Mouse (Mus musculus): Measurements from ENCODE around the gene Lamc2. TPM values are rescaled to one million over a fixed set of nuclear protein-coding genes. Genes with fewer than 3 reads are reported as not detected.

Gene Lamc2
- polyA plus RNA-seq, 1 experiment: 1.3 TPM

DNA sequence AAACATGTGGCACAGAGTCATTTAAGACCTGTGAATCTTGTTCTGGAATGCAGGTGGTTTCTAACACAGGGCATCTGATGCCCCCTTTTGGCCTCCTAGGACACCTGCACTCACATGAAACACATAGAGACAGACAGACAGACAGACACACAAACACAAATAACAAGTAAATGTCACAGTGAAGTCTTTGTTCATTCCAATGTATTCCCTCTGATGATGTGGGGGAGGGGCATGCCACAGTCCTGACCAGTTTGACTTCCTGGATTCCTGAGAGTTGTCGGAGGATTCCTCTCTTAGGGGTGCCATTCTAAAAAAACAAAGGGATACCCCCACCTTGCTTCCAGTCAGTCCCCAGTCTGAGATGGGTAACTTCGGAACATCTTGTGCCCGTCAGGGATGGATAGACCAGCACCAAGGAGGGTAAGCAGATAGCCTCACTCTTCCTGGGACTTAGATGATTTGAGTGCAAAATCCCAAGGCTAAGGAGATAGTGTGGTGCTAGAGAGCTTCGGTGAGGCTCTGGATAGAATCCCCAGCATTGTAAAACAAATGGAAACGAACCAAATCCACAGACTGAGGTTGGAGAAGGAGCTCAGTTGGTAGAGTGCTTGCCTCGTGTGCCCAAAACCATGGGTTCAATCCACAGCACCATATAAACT is 89.1 kb downstream of the Lamc2 start:
- H3K27me3 ChIP-seq (ENCODE audit: control insufficient read depth, insufficient read depth, low read length): no peaks in the 10 kb centered on the region
- WGBS: 90% methylated on average over 6 of the region's 6 CpGs

GRCm38 (mm10) chr1:153095826-153096727 is 90.2 kb downstream of the Lamc2 start:
- Histone ChIP-seq H3K4me3 (replicated peaks; ENCODE audit: insufficient read depth, low read depth, low read length) (no peak overlapping the region), H3K4me1 (ENCODE audit: control insufficient read depth, insufficient read depth, low read length) (peaks cover 10% of the 10 kb centered on the region; the same call in 1 of the 2 replicates), H3K27me3 (ENCODE audit: control insufficient read depth, insufficient read depth, low read length) (no peaks in the 10 kb centered on the region), H3K27ac (ENCODE audit: insufficient read depth, low read length) (no peak overlapping the region)
- 52% methylated on average over 16 of the region's 16 CpGs for WGBS
- TF ChIP-seq POLR2A (IDR thresholded peaks at IDR 0.05; ENCODE audit: borderline replicate concordance, insufficient read depth, low read length): no peak
- no peak for TF ChIP-seq CTCF (IDR thresholded peaks at IDR 0.05; ENCODE audit: borderline replicate concordance, insufficient read depth, low read depth, low read length)
- DNase-seq: no peak

More for the DNA sequence above, 89.1 kb downstream of the Lamc2 start:
- DNase-seq: no peak
- no peaks in the 10 kb centered on the region; the same call in 1 of the 2 replicates for H3K4me1 ChIP-seq (ENCODE audit: control insufficient read depth, insufficient read depth, low read length)
- H3K27ac ChIP-seq (ENCODE audit: insufficient read depth, low read length): no peak overlapping the region
- no peak overlapping the region for H3K4me3 ChIP-seq (replicated peaks; ENCODE audit: insufficient read depth, low read depth, low read length)
- TF ChIP-seq CTCF (IDR thresholded peaks at IDR 0.05; ENCODE audit: borderline replicate concordance, insufficient read depth, low read depth, low read length) (no peak), POLR2A (IDR thresholded peaks at IDR 0.05; ENCODE audit: borderline replicate concordance, insufficient read depth, low read length) (no peak)

DNA sequence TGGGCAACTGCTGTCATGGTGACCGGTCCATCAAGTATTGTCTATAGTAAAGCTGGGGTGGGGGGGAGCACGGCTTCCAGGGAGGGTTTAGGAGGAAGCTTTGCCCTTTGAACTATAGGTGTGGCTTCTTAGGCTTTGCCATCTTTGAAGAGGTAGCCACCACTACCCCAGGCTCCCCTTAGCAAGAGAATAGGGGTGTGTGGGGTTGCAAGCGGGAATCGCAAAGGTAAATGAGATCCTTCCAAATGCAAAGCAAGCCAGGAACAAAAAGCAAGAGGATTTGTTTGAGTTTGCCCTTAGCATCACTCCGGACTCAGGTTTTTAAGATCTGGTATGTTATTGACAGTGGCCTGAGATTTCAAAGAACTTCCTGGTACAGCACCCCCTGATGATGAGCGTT is 90.9 kb downstream of the Lamc2 start:
- Histone ChIP-seq H3K27me3 (ENCODE audit: control insufficient read depth, insufficient read depth, low read length) (no peaks in the 10 kb centered on the region), H3K4me3 (replicated peaks; ENCODE audit: insufficient read depth, low read depth, low read length) (no peak overlapping the region), H3K27ac (ENCODE audit: insufficient read depth, low read length) (no peak overlapping the region), H3K4me1 (ENCODE audit: control insufficient read depth, insufficient read depth, low read length) (peaks cover 14% of the 10 kb centered on the region; the same call in 1 of the 2 replicates)
- DNase-seq: no peak
- 69% methylated on average over 6 of the region's 6 CpGs for WGBS
- TF ChIP-seq CTCF (IDR thresholded peaks at IDR 0.05; ENCODE audit: borderline replicate concordance, insufficient read depth, low read depth, low read length) (no peak), POLR2A (IDR thresholded peaks at IDR 0.05; ENCODE audit: borderline replicate concordance, insufficient read depth, low read length) (no peak)

DNA sequence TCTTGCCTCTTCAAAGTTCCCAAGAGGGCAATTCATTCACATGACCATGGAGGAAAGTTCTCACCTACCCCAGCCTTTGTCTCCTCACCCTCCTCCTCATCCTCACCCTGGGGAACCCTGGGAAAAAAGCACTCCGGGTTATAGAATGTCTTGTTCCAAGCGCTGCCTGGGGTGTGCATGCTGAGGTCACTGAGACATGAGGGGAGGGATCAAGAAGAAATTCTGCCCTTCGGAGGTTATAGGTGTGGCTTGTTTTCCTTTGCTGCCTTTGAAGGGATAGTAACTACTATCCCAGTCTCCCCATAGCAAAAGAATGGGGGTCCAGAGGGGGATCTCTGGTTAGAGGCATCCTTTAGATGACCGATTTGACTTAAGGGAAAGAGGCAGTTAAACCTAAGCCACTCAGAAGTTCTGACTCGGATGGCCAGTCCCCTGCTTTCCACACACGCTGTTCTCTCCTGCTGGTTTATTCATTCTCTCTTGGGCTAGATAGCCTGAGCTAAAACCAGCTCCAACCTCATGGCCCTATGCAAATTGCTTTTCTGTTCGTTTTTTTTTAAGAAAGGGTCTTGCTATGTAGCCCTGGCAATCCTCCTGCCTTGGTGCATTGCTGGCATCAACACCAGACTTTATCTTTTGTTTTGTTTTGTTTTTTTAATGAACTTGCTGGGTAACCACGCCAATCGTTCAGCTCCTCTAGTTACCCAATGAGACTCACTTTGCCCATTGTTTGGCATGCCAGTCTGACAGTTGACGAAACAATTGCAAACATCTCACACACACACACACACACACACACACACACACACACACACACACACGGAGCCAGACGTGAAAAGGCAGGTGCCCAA is 91.8 kb downstream of the Lamc2 start:
- no peaks in the 10 kb centered on the region for H3K27me3 ChIP-seq (ENCODE audit: control insufficient read depth, insufficient read depth, low read length)
- DNase-seq: no peak
- WGBS: 35% methylated on average over 12 of the region's 12 CpGs
- TF ChIP-seq POLR2A (IDR thresholded peaks at IDR 0.05; ENCODE audit: borderline replicate concordance, insufficient read depth, low read length): no peak
- TF ChIP-seq CTCF (IDR thresholded peaks at IDR 0.05; ENCODE audit: borderline replicate concordance, insufficient read depth, low read depth, low read length): no peak
- H3K4me3 ChIP-seq (replicated peaks; ENCODE audit: insufficient read depth, low read depth, low read length): no peak overlapping the region
- peaks cover 14% of the 10 kb centered on the region; the same call in 1 of the 2 replicates for H3K4me1 ChIP-seq (ENCODE audit: control insufficient read depth, insufficient read depth, low read length)
- H3K27ac ChIP-seq (ENCODE audit: insufficient read depth, low read length): no peak overlapping the region

GRCm38 (mm10) chr1:153093581-153093980 is 92.7 kb downstream of the Lamc2 start:
- no peak for DNase-seq
- Histone ChIP-seq H3K27ac (ENCODE audit: insufficient read depth, low read length) (no peak overlapping the region), H3K27me3 (ENCODE audit: control insufficient read depth, insufficient read depth, low read length) (no peaks in the 10 kb centered on the region), H3K4me3 (replicated peaks; ENCODE audit: insufficient read depth, low read depth, low read length) (no peak overlapping the region), H3K4me1 (ENCODE audit: control insufficient read depth, insufficient read depth, low read length) (peaks cover 14% of the 10 kb centered on the region; the same call in 1 of the 2 replicates)
- no peak for TF ChIP-seq POLR2A (IDR thresholded peaks at IDR 0.05; ENCODE audit: borderline replicate concordance, insufficient read depth, low read length)
- no peak for TF ChIP-seq CTCF (IDR thresholded peaks at IDR 0.05; ENCODE audit: borderline replicate concordance, insufficient read depth, low read depth, low read length)
- 88% methylated on average over 4 of the region's 4 CpGs for WGBS

DNA sequence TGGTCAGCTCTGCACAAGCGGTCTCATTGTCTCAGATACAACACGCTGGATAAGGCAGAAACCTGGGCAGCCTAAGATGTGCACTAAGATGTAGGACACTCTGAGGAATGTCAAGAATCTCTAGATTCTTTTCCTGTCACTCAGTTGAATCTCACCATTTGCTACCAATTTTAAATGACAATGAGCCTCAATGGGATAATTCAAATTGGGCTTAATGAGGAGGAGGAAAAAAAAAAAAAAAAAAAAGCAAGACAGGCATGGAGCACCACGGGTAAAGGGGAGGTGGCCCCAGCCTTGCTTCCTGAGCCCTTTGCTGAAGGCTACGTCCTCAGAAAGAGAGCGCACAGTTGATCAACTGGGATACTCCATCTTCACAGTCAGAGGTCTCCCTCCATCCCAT is 93.1 kb downstream of the Lamc2 start:
- no peak overlapping the region for H3K4me3 ChIP-seq (replicated peaks; ENCODE audit: insufficient read depth, low read depth, low read length)
- no peaks in the 10 kb centered on the region for H3K27me3 ChIP-seq (ENCODE audit: control insufficient read depth, insufficient read depth, low read length)
- H3K4me1 ChIP-seq (ENCODE audit: control insufficient read depth, insufficient read depth, low read length): peaks cover 14% of the 10 kb centered on the region; the same call in 1 of the 2 replicates
- 77% methylated on average over 5 of the region's 5 CpGs for WGBS
- no peak overlapping the region for H3K27ac ChIP-seq (ENCODE audit: insufficient read depth, low read length)
- TF ChIP-seq POLR2A (IDR thresholded peaks at IDR 0.05; ENCODE audit: borderline replicate concordance, insufficient read depth, low read length): no peak
- no peak for TF ChIP-seq CTCF (IDR thresholded peaks at IDR 0.05; ENCODE audit: borderline replicate concordance, insufficient read depth, low read depth, low read length)
- no peak for DNase-seq
